Mouse (Mus musculus) lung, postnatal 0 days (tissue): Measurements from ENCODE around the gene Pknox2.

Experiments
- CTCF ChIP-seq: IDR thresholded peaks from 2 replicates; pipeline ENCODE4 v1.5.1; 2016; ENCODE audit warnings: antibody characterized with exemption, mild to moderate bottlenecking
- EP300 ChIP-seq: IDR thresholded peaks from 2 replicates; pipeline ENCODE4 v1.6.1; 2016; ENCODE audit warnings: antibody characterized with exemption, mild to moderate bottlenecking, control low read depth

- TF ChIP-seq CTCF (no peak), EP300 (no peak)
These were observed 147.8 kb downstream of the Pknox2 start for GRCm38 (mm10) chr9:36999393-36999792.
